Comparison of ENCODE assay signal across 14 mouse cellular contexts in the genomic region with DNA sequence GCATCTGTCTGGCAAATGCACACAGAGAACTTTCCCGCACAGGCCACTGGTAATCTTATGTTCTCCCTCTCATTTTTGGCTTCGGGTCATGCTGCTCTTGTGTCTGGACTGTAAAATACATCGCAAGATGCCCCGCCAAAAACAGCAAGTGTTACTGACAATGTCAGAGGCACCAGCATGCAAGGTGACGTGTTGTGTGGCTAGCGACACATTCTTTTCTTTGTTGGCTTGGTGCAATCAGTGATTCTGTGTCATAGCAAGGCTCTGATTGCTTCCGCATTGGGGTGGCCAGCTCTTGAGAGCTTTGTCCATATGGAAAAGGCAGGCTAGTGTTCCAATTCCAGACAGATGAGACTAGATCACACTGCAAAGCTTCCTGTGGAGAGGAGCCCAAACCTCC.
A peak's percentile ranks its signal among the peaks of the same experiment; 100 is the strongest.
DNase-seq lines count a peak whose midpoint lies in the region; ATAC-seq and TF ChIP-seq lines count a peak whose summit lies in the region.
"Had no signal": no experiment of that assay in that cellular context is flagged by ENCODE, and none has a peak within 500 bp of the region (broad histone marks: within the 10 kb centered on the region; RNA-seq: fewer than 3 reads in every experiment).

No protein-coding gene starts in this region.

- no peaks in the 10 kb centered on the region for H3K27me3 ChIP-seq in intestine, embryonic 15.5 days (replicated peaks)
- no peaks in the 10 kb centered on the region for H3K27me3 ChIP-seq in intestine, postnatal 0 days (replicated peaks; ENCODE audit: control insufficient read depth, insufficient read depth, low read length)
- no peaks in the 10 kb centered on the region for H3K27me3 ChIP-seq in midbrain, embryonic 16.5 days (ENCODE audit: control insufficient read depth, insufficient read depth, low read depth, low read length)
- no peaks in the 10 kb centered on the region for H3K27me3 ChIP-seq in midbrain, embryonic 11.5 days (ENCODE audit: control insufficient read depth, insufficient read depth, low read length)
- no peaks in the 10 kb centered on the region for H3K27me3 ChIP-seq in stomach, embryonic 15.5 days (replicated peaks)
- H3K27me3 ChIP-seq: forebrain, embryonic 13.5 days had no signal

- peak; percentile 16 for DNase-seq in embryo, embryonic 10 days (ENCODE audit: low spot score)
- no peak for DNase-seq in embryo, embryonic 9.5 days (ENCODE audit: extremely low spot score)
- no peak for DNase-seq in midbrain, embryonic 11.5 days (ENCODE audit: low spot score, missing footprints)
- DNase-seq in liver: no peak
- DNase-seq: adrenal gland, postnatal 25 days; gastrocnemius, postnatal 14 days; thymus, postnatal 14 days had no signal

- no peak for ATAC-seq in intestine, embryonic 15.5 days
- no peak for ATAC-seq in intestine, postnatal 0 days
- no peak for ATAC-seq in midbrain, embryonic 16.5 days
- ATAC-seq in midbrain, embryonic 11.5 days (ENCODE audit: low FRiP score): no peak
- ATAC-seq in stomach, embryonic 15.5 days (ENCODE audit: insufficient read depth, low FRiP score, low read depth): no peak
- ATAC-seq: forebrain, embryonic 13.5 days; hindbrain, embryonic 16.5 days had no signal

- 0 out of 2 replicates have a peak, but pooled peaks cover 5% of the 10 kb centered on the region for H3K4me1 ChIP-seq in intestine, embryonic 15.5 days (replicated peaks)
- 0 out of 2 replicates have a peak, but pooled peaks cover 4% of the 10 kb centered on the region for H3K4me1 ChIP-seq in intestine, postnatal 0 days (replicated peaks; ENCODE audit: control insufficient read depth, insufficient read depth, low read length)
- peaks cover 2% of the 10 kb centered on the region; the same call in 1 of the 2 replicates for H3K4me1 ChIP-seq in midbrain, embryonic 16.5 days (ENCODE audit: control insufficient read depth, insufficient read depth, low read length)
- H3K4me1 ChIP-seq in midbrain, embryonic 11.5 days (ENCODE audit: control insufficient read depth, insufficient read depth, low read length): no peaks in the 10 kb centered on the region
- H3K4me1 ChIP-seq in stomach, embryonic 15.5 days: peaks cover 7% of the 10 kb centered on the region; the same call in 1 of the 2 replicates

- no peaks in the 10 kb centered on the region; the same call in 1 of the 2 replicates for H3K36me3 ChIP-seq in intestine, embryonic 15.5 days
- H3K36me3 ChIP-seq in intestine, postnatal 0 days (ENCODE audit: control insufficient read depth, insufficient read depth): peaks cover 6% of the 10 kb centered on the region; the same call in 1 of the 2 replicates
- H3K36me3 ChIP-seq in midbrain, embryonic 16.5 days (ENCODE audit: control insufficient read depth, insufficient read depth, low read length): peaks cover under 1% of the 10 kb centered on the region
- H3K36me3 ChIP-seq in midbrain, embryonic 11.5 days (ENCODE audit: control insufficient read depth, insufficient read depth, low read length): no peaks in the 10 kb centered on the region
- H3K36me3 ChIP-seq in stomach, embryonic 15.5 days: no peaks in the 10 kb centered on the region

- no peak overlapping the region for H3K9ac ChIP-seq in intestine, embryonic 15.5 days
- H3K9ac ChIP-seq in intestine, postnatal 0 days (ENCODE audit: low read depth, low read length): no peak overlapping the region
- H3K9ac ChIP-seq in midbrain, embryonic 16.5 days (ENCODE audit: low read depth, low read length): no peak overlapping the region
- no peak overlapping the region for H3K9ac ChIP-seq in midbrain, embryonic 11.5 days (ENCODE audit: low read length)
- H3K9ac ChIP-seq in stomach, embryonic 15.5 days: no peak overlapping the region
- H3K9ac ChIP-seq: forebrain, embryonic 13.5 days had no signal

- H3K27ac ChIP-seq in intestine, embryonic 15.5 days: 0 out of 2 replicates have a peak overlapping the region, but pooled peaks have one; percentile 13
- H3K27ac ChIP-seq in intestine, postnatal 0 days (ENCODE audit: low read depth, low read length): no peak overlapping the region; the same call in 1 of the 2 replicates
- H3K27ac ChIP-seq in midbrain, embryonic 16.5 days (ENCODE audit: low read length): peak overlapping the region; percentile 38; the same call in 1 of the 2 replicates
- H3K27ac ChIP-seq in midbrain, embryonic 11.5 days (ENCODE audit: low read depth, low read length): no peak overlapping the region
- peak overlapping the region; percentile 68 for H3K27ac ChIP-seq in stomach, embryonic 15.5 days
- H3K27ac ChIP-seq: forebrain, embryonic 13.5 days; macrophage had no signal

- TF ChIP-seq CTCF in intestine, postnatal 0 days (IDR thresholded peaks at IDR 0.05; ENCODE audit: low read depth): no peak

- H3K4me2 ChIP-seq in intestine, embryonic 15.5 days (replicated peaks): no peak overlapping the region
- H3K4me2 ChIP-seq in intestine, postnatal 0 days (replicated peaks; ENCODE audit: low read depth): no peak overlapping the region
- H3K4me2 ChIP-seq in midbrain, embryonic 16.5 days (ENCODE audit: low read length): no peak overlapping the region
- H3K4me2 ChIP-seq in midbrain, embryonic 11.5 days: no peak overlapping the region
- H3K4me2 ChIP-seq in stomach, embryonic 15.5 days: no peak overlapping the region
- H3K4me2 ChIP-seq: forebrain, embryonic 13.5 days had no signal

- H3K4me3 ChIP-seq in intestine, embryonic 15.5 days (replicated peaks): no peak overlapping the region
- no peak overlapping the region for H3K4me3 ChIP-seq in intestine, postnatal 0 days (ENCODE audit: low read depth, low read length)
- no peak overlapping the region for H3K4me3 ChIP-seq in midbrain, embryonic 16.5 days (ENCODE audit: low read depth, low read length)
- H3K4me3 ChIP-seq in midbrain, embryonic 11.5 days (ENCODE audit: low read depth, low read length): no peak overlapping the region
- H3K4me3 ChIP-seq in stomach, embryonic 15.5 days (replicated peaks): no peak overlapping the region
- H3K4me3 ChIP-seq: forebrain, embryonic 13.5 days had no signal

- WGBS in intestine, embryonic 15.5 days: 73% methylated on average over 7 of the region's 7 CpGs
- WGBS in intestine, postnatal 0 days: 70% methylated on average over 7 of the region's 7 CpGs
- 73% methylated on average over 7 of the region's 7 CpGs for WGBS in midbrain, embryonic 16.5 days
- WGBS in midbrain, embryonic 11.5 days: 88% methylated on average over 7 of the region's 7 CpGs
- 76% methylated on average over 7 of the region's 7 CpGs for WGBS in stomach, embryonic 15.5 days

- H3K9me3 ChIP-seq in intestine, embryonic 15.5 days: no peaks in the 10 kb centered on the region
- H3K9me3 ChIP-seq in intestine, postnatal 0 days (ENCODE audit: control insufficient read depth): no peaks in the 10 kb centered on the region
- no peaks in the 10 kb centered on the region for H3K9me3 ChIP-seq in midbrain, embryonic 16.5 days (replicated peaks; ENCODE audit: control insufficient read depth, low read length, poor library complexity, severe bottlenecking)
- H3K9me3 ChIP-seq in midbrain, embryonic 11.5 days (ENCODE audit: control insufficient read depth, low read length): no peaks in the 10 kb centered on the region
- no peaks in the 10 kb centered on the region for H3K9me3 ChIP-seq in stomach, embryonic 15.5 days
- H3K9me3 ChIP-seq: forebrain, embryonic 13.5 days had no signal

Comparison
In these comparisons a context has a peak if more than half of its experiments do, and no peak if none do; other contexts are left out.
1. H3K27ac ChIP-seq: peak in intestine, embryonic 15.5 days (single experiment), midbrain, embryonic 16.5 days (single experiment) and stomach, embryonic 15.5 days (single experiment); none in intestine, postnatal 0 days (single experiment) and midbrain, embryonic 11.5 days (single experiment).